Mouse (Mus musculus) ES-Bruce4 (cell line): ENCODE data around the gene Ppp1r8.

ENCODE experiments used
- CTCF ChIP-seq: IDR thresholded peaks from one replicate; pipeline ENCODE4 v1.8.1; 2011; ENCODE audit warnings: low read depth, low read length
- POLR2A ChIP-seq: IDR thresholded peaks from one replicate; pipeline ENCODE4 v1.8.1; 2011; ENCODE audit warnings: low read length; ENCODE audit not compliant: insufficient read depth

DNA sequence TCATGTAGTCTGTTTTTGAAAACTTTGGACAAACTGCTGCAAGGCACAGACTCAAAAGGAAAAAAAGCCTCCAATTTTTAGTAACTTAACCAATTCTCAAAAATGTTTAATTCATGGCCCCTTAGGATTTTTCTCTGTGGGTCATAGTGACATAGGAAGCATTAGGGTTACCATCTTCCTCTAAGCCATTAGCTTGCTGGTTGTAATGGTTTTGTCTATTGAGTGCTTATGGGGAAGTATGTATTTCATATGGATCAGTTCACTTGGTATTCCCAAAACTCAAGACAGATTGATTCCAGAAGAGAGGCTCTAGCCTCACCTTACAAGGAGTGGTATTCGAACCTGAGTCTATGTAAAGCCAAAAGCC lies 719 bp upstream of the Ppp1r8 start:
- TF ChIP-seq CTCF (no peak), POLR2A (no peak)
